Mouse (Mus musculus) kidney, postnatal 36 days (tissue): ENCODE results near the gene Ccdc146.
A peak's percentile ranks its signal among the peaks of the same experiment; 100 is the strongest.

Source experiments
- DNase-seq, 2 experiments: peaks; one replicate each; pipeline ENCODE4 v3.0.0; 2021 to 2022; ENCODE audit warnings: mixed read lengths in 2 of 2

Gene Ccdc146

DNA sequence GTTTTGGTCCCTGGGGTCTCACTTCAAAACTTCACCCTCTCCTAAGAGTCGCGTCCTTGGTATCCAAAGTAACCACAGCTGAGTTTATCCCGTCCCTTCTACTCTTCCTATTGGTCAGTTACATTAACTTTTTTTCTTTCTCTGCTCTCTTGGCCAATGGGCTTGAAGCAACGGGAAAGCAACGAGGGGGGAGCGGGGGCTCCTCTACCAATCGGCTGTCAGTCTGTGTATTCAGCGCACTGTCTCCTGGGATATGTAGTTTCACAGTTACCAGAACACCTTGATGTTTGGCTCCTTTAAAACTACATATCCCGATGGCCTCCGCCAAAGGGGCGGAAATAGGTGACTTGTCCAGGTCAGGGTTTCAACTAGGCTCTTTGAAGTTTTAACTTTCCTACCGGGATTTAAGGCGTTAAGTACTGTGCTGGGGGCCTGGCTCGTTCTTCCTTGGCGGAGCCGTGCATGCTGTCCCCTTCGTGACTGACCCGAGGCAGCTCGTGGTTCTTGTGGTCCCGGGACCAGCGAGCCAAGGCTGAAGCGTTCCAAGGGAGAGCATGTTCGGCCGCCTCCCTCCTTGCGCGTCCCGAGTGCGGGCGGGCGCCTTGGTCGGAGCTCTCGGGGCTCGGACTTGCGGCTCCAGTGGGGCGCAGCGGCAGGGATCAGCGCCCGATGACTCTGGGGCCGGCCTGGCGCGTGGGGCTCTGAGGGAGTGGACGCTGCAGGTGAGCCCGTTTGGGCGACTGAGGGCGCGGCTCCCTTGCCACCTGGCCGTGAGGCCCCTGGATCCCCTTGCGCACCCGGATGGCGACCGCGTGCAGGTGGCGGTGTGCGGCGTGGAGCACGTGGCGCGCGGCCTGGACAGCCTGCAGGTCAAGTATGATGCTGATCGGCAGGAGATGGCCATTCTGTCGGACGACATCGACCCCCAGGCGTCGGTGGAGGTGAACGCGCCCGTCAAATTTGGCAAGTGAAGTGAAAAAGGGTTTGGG, at the start of gene Ccdc146, which contains the start of gene Fam185a:
TSS of gene Ccdc146 (minus strand) at position 64 of the 989 bp plus-strand sequence.
TSS of gene Fam185a (plus strand) at position 345 of the 989 bp plus-strand sequence.
- DNase-seq: peak; percentile 97 to 99

DNA sequence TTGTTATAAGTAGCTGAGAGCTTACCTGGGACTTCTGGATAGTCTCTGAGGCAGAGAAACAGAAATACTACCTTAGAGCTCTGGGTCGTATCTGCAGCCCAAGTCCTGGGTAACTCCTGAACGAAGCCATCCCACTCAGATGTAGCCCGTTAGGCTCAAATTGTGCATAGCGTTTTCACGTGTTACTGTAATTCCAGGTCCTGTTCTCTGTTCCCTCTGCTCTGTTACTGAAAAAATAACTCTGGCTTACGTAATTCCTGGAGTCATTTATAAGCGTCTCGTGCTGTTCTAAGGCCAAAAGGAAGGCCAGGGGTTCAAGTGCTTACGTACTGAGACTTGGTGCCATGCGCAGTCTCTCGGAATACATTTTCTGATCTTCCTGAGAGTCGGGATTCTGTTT, 43.6 kb upstream of the Ccdc146 start:
- no peak for DNase-seq

DNA sequence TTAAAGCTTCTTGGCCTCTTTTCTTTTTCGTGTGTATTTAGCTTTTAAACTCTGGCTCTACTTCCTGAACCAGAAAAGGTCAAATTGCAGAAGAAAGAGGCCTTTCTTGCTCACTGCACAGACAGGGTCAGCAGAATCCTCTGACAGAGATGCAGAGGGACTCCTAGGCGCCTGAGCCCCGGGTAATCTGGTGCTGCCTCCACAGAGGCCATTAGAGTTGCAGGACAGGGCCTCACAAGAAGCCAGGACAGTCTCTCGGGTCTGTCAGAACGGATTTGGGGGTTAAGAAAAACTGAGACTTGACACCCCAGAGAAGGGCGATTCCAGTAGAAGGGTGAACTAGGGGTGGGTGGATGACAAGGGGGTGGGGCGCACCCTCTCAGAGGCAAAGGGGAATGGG, 42.9 kb upstream of the Ccdc146 start:
- DNase-seq: peak; percentile 8 to 12

DNA sequence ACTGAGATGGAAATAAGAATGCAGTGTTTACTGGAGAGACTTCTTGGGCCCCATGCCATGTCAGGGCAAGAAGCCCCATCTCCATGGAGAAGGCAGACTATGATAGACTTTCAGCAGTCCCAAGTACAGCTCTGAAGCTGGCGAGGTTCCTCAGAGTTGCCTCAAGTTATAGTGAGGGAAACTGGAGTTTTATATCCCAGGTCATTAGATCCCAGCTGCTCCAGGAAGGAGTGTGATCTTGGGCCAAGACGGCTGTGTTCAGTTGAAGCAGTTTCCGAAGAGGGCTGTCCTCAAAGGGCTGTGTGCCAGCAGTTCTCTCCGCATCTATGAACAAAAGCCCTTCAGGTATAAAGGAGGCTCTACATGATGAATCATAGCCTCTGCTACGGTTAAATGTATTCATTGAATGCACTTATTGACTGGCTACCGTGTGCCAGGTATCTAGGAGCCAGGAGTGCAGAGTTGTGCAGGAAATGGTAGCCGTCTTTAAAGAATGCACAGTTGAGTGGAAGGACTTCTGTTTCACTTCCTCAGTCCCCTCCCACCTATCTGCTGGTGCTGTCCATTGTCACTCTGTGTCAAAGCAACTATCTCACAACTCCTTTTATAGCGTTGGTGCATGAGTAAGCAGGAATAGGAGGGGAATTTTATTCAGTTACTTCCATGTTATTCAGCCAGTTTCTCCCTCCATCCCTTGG, 16.5 kb upstream of the Ccdc146 start:
- peak; percentile 16 to 36 for DNase-seq

DNA sequence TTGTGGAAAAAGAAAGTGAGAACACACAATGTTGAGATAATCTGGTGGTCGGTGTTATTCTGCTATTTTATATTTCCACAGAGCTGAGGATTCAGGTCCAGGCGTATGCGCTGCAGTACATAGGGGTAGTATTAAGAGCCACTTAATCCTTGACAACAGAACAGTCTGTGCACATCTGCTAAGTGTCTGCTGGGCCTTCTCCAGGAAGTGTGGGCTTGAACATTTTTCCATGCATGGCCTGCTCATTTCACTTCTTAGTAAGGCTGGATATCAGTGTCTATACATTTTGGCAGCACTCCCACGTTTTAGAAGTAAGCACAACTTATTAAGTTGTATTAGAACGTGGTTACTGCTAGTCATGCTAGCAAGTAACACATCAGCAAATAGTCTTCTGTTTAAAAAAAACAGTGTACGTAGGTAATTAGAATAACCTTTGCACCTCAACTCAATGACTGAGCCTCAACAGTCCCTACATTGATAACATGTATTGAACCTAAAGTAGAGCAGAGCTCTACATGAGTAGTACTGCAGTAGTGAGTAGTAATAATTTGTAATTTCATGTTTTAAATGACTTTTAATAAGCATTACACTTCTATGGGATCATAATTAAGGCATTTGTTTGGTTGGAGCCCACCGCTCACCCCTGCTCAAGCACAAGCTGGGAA, 15.1 kb upstream of the Ccdc146 start:
- no peak for DNase-seq

DNA sequence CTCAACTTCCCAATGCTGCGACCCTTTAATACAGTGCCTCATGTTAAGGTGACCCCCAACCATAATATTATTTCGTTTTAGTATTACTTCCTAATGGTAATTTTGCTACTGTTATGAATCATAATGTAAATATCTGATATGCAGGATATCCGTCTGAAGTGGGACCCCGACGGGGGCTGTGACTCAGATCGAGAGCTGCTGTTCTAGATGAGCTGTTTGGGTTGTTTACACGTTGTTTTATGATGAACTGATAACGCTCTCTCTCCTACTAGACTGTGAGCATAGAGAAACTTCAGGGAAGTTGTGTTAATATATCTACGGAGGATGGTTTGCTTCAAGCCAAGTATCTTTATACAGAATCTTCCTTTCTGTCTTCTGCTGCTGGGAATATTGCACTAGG, 14.0 kb upstream of the Ccdc146 start:
- DNase-seq: no peak

DNA sequence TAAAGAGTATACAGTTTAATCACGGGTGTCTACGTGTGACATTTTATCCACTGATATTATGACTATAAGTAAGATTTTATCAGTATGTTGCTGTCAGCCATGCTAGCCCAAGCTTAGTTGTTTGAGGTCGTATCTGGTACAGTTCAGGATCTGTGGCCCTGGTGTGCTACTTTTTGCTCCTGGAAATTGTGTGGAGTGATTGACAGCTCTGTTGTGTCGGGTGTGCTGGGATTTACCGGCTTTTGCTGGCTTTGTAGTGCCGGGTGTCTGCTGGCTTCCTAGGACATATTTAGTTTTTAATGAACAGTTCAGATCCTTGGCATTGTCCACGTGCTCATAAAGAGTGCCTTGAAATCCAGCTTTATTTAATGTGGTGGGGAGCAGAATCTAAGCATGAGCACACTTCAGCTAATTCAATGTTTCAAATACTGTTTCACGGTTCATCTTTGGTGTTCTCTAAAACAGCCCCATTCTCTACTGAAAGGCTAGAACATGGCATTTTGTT, 12.0 kb upstream of the Ccdc146 start:
- DNase-seq: no peak

DNA sequence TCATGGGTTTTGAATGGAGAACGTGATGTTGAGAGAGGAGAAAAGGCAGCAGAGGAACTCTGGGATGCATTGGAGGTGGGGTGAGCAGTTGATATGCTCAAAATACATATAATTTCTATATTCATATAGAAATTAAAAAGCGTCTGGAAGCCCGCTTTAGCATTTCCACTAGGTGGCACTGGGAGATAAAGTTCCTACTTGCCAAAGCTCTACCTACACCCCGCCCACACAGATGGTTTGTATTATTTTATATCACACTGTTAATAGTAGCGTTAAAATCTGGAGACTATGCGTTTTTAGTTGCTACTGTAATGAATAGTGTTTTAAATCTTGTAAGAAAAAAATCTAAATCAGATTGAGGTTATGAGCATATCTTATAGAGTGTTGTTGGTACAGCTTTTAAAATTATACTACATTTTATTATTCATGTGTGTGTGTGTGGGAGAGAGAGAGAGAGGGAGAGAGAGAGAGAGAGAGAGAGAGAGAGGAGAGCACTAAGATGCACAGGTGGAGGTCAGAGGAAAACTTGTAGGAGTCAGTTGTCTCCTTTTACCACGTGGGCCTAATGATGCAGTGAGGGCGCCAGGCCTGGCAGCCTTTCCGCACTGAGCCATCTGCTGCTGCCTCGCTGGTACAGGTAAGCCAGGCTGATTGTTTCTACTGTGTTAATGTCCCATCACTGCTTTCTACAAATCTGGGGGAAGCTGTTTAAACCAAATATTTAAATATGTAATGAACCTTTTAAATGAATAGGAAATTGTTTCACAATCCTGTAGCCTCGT, 9.9 kb upstream of the Ccdc146 start:
- DNase-seq: no peak

DNA sequence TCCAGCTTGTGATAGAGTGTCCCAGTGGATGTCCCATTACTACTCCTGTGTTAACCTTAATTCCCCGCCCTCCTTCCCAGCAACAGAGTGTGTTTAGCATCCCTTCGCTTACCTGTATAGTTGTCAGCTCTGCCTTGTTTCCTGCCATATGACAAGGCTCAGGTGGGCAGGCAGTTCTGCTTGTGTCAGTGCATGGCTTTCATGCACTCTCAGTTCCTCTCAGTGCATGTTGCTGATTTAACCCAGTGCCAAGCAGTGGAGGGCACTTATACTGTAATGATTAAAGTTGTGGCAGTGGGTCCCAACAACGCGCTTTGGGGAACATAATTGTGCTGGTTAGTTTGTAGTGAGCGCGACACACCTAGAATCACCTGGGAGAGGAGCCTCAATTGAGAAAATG, 2.2 kb upstream of the Ccdc146 start:
- no peak for DNase-seq

DNA sequence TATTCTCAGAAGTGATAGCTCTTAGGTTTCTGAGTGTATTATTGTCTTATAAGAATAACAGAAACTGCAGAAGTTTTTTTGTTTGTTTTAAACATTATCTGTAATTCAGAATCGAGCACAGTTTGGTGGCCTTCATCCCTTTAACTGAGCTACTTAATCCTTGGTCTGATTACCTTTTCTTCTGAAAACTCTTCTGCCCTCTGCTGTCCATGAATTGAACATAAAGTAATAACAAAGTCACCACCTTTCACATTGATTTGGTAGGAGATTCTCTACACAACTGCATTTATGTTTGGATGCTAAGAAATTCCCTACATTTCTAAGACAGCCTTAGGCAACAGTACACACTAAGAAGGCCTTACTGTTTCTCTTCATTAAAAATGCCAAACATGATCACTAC, 3.9 kb downstream of the Ccdc146 start:
- DNase-seq: peak in 1 of 2 experiments; percentile 42

DNA sequence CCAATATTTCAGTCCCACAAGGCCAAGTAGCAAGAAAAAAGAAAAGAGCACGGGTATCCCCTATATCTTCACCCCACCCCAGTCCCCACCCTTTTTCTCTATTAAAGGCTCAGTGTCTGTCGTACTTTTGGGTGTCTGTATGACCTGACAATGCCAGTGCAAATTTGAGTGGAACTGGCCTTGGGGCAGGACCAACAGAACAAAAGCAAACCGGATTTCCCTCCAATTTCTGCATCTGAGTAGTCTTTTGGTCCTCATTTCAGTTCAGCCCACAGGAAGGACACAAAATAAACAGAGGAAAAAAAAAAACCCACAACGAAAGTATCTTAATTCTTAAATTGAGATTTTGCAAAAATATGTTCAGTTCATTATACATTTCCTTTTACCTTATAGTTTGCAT, 5.9 kb downstream of the Ccdc146 start:
- no peak for DNase-seq

DNA sequence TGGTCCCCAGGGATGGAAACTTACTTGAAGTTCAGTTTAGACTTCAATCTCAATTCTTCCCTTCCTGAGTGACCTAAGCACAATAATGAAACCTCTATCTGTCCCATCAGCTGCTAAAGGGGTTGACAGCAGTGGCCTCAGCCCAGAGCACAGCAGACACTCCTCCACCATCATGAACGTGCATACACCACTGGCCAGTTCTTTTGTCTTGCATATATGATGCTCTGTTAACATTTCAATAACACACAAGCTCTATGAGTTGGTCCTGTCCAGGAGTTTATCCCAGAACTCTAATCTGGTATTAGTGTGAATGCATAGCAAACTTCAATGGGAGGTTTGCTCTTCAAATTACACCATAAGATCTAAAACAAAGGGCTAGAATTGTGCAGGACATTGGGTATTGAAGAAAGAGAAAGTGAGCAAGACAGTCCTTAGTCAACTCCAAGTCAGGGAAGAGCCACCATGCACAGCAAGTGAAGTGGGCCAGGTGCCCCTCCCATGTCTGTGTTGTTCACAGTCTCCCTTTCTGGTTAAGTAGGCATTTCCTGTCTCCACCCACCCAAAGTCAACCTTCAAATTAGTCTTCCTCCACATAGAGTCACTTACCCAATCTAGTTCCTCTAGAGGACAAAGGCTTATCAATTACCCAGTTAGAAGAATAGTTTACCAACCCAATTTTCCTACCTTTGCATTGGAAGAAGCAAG, 10.2 kb downstream of the Ccdc146 start:
- DNase-seq: no peak

DNA sequence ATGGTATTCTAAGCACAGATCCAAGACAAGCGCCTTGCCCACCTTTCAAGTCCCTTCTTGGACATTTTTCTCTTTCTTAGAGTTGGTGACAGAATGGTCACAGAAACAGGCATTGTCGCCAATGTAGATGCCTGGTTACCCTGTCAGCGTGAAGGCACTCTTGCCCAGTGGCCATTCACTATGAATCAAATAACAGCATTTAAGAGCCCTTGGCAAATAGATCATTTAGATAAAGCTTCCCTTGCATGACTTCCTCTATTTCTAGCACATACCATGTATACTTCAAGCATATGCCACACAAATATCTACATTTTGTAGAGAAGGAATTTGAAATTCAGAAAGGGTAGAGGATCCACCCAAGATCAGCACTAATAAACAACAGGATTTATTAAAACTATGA, 11.2 kb downstream of the Ccdc146 start:
- DNase-seq: no peak

DNA sequence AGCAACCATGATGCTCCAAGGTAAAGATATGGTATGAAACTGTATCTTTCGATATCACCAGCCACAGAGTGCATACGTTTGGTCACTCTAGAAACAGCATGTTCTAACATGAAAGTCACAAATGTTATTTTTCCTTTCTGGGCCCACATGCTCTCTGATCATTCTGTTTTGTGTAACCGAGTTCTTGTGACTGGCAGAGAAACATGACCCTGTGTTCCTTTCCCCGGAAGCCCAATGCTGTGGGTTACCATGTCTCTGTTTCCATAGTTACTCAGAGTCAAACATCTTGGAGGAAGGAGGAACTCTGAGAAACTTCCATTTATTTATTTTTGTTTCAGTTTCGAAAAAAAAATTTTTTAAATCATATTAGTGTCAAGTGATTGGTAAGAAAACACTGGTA, 12.4 kb downstream of the Ccdc146 start:
- DNase-seq: no peak

DNA sequence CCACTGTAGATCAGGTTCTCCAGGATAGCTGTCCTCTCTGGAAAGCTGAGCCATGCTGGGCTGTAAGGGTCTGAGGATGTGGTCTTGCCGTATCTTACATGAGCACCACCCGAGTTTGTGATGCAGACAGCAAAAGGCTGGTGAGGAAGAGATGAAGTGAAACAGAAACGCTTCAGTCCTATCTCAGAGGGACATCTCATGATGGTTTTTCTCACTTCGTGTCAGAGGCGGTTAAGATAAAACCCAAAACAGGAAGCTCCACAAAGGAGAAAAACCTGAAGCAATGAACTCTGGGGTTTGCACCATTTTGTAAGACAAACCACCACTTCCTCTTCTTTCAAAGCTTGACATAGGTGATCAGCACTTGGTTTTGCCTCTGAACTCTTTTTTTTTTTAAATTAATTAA, 13.2 kb downstream of the Ccdc146 start:
- no peak for DNase-seq

DNA sequence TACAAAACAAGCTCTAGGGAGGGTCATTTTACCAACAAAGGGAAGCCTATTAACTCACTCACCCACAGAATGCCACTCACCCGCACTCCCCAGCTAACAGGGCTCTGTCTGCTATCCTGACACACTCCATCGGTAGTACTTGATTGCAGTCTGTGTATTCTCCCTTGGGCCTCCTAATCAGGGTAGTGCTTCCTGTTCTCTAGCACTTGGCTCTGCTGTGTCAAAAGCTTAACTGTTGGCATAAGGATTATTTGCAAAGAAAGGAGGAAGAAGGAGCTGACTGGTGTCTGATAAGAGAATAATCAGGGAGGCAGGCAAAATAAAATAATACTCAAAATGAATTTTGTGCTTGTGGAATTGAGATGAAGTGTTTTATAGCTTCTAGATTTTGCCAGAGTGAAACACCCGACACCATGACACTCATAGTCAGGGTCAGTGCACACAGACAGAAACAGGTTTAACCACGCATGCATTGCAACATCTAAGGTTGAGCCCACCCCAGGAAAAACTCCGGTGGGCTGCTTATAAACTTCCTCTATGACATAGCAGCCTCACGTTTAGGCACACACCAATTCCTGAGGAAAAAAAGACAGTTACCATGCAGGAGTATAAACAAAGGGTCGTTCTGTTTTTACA, 29.2 kb downstream of the Ccdc146 start:
- DNase-seq: no peak

DNA sequence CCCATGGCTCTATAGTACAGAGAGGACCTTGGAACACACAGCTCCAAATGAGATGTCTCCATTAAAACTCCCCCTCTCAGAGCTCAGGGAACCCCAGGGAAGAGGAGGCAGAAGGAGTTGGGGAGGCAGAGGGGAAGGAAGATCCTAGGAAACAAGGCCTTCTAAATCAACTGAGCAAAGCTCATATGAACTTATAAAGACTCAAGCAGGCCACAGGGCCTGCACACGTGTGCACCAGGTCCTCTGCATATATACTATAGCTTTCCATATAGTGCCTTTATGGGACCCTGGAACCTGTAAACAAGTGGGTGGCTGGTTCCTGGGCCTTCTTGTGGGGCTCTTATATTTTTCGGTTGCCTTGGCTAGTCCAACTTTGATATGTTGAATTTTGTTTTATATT, 29.9 kb downstream of the Ccdc146 start:
- no peak for DNase-seq

DNA sequence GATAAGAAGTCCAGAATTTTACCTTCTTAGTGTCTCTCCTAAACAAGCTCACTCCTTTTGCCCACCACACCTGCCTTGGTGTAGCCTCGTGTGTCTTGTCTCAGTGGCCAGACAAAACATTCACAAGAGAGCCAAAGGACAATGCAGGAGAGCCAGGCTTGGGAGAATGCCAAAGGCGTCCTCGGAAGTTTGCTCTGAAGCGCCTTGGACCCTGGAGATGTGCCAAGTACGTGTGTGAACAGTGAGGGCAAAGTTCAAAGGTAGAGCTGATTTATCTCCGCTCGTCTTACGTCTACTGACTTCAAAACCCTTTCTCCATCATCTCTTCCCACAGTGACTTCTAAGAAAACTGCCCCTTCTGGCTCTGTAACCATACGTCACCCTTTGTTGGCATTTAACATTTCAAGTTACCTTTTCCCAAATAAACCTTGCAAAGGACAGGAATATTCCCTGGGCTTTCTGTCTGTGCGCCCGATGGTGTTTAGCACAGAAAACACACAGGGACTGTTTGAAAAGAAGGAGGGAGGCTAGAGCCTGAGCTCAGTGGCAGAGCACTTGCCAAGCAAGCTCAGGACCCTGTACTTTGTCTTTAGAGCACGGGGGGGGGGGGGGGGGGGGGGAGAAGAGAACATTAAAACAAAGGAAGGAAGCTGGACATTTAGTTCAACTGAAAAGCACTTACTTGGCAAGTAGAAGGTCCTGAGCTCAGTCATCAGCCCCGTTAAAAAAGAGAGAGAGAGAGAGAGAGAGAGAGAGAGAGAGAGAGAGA, 32.7 kb downstream of the Ccdc146 start:
- DNase-seq: peak; percentile 86 to 88

DNA sequence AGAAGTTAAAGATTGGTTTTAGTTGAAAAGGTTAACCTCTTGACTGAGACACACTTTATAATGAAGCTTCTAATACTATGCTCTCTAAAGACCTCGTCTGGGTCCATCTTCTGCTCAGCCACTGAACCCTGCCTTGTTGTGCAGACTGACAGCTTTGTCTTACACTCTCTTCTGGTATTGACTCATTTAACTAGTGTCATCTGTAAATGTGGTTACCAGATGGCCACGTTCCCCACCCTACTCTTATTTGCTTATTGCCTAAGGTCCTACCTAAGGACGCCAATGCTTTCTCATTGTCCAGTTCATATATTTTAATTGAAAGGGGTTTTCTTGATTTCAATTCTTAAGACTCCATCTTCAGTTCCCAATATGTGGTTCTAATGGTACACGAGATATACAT, 35.6 kb downstream of the Ccdc146 start:
- DNase-seq: no peak

DNA sequence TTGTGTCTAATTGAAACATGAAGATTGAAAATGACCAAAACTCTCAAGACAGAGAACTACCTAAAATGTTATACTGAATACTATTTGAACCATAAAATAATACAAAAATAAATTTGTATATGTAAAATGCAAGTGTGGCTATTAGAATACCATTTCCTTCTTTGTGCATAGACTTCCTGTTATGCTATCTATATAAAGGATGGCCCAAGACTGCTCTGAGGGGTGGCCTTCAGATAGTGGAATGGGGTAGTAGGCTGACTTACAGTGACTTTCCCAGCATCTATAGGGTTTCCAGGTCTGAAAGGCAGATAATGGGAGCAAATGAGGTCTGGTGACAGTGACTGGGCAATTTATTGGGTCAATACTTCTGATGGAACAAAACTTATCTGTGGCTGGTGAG, 37.1 kb downstream of the Ccdc146 start:
- no peak for DNase-seq
